ENCODE assay signal across 8 mouse cellular contexts in genomic region chr7:100029307-100029706, GRCm38 (mm10). TPM values are rescaled to one million over a fixed set of nuclear protein-coding genes. Genes with fewer than 3 reads are reported as not detected.
DNase-seq lines count a peak whose midpoint lies in the region; ATAC-seq and TF ChIP-seq lines count a peak whose summit lies in the region.
"Had no signal": no experiment of that assay in that cellular context is flagged by ENCODE, and none has a peak within 500 bp of the region (broad histone marks: within the 10 kb centered on the region; RNA-seq: fewer than 3 reads in every experiment).

No protein-coding gene starts in this region.

- H3K27me3 ChIP-seq in G1E (ENCODE audit: insufficient read depth, low read length) = peaks cover 47% of the 10 kb centered on the region

- H3K36me3 ChIP-seq in G1E (replicated peaks) = no peaks in the 10 kb centered on the region
- H3K36me3 ChIP-seq: liver, embryonic 15.5 days had no signal

- peak; percentile 90 for TF ChIP-seq CTCF in G1E (IDR thresholded peaks at IDR 0.05; ENCODE audit: low read depth, low read length)

- H3K9me3 ChIP-seq in G1E (replicated peaks) = no peaks in the 10 kb centered on the region
- H3K9me3 ChIP-seq: liver, embryonic 15.5 days had no signal

- H3K4me3 ChIP-seq in G1E (ENCODE audit: low read depth, low read length) = no peak overlapping the region
- H3K4me3 ChIP-seq: liver, embryonic 15.5 days had no signal

- H3K4me1 ChIP-seq in G1E (ENCODE audit: insufficient read depth, low read depth, low read length) = no peaks in the 10 kb centered on the region
- H3K4me1 ChIP-seq: liver, embryonic 15.5 days had no signal

- intact Hi-C loops in heart, postnatal 36 days (cut with DNase I) = no loop called here

- no peak for ATAC-seq in G1E (ENCODE audit: extremely low read depth, insufficient number of reproducible peaks, low FRiP score, poor library complexity, severe bottlenecking)
- ATAC-seq in neutrophil, adult 5-6 weeks (ENCODE audit: extremely low read depth, insufficient number of reproducible peaks, low FRiP score, poor library complexity, severe bottlenecking) = 0 out of 2 replicates have a peak, but pooled peaks have one; percentile 33

- peak; percentile 61 to 65 for DNase-seq in kidney, postnatal 4 days
- no peak for DNase-seq in kidney, adult 8-10 months
- DNase-seq in G1E (ENCODE audit: low spot score) = no peak
- DNase-seq in embryo, embryonic 10 days (ENCODE audit: low spot score) = peak; percentile 68
- DNase-seq in layer of hippocampus, adult 9-11 months = no peak
- no peak for DNase-seq in heart, postnatal 36 days

RNA-seq across cellular contexts. Expression of gene Chrdl2, which starts 23.3 kb away (rescaled TPM):
- total RNA-seq in G1E (2014; fragmentation: Nextera tagmentation) (not detected in 2 replicates), G1E (2017) (0.05 TPM in 1 of 2 replicates, not detected in the other)
- not detected in 2 replicates for polyA plus RNA-seq in G1E (2012)
- not detected in 2 replicates for total RNA-seq in neutrophil, adult 5-6 weeks (2017)
- total RNA-seq in heart, postnatal 36 days (2021) = under 1 TPM in 1 of 2 experiments, not detected in 1; 0.38 TPM
- polyA plus RNA-seq: liver, embryonic 15.5 days had no signal

RNA-seq across cellular contexts. Expression of gene Rnf169, which starts 49.1 kb away (rescaled TPM):
- total RNA-seq in G1E (2014; fragmentation: Nextera tagmentation) (30.4 TPM in 2 replicates), G1E (2017) (13.5 and 13.8 TPM in 2 replicates)
- polyA plus RNA-seq in G1E (2012) = 4.1 and 4.8 TPM in 2 replicates
- 50.6 and 66.2 TPM in 2 replicates for total RNA-seq in neutrophil, adult 5-6 weeks (2017)
- 10 to 100 TPM in 1 of 2 experiments, 1 to 10 TPM in 1; 9.0 to 10.8 TPM for total RNA-seq in heart, postnatal 36 days (2021)

Comparison
In these comparisons a context has a peak if more than half of its experiments do, and no peak if none do; other contexts are left out.
1. DNase-seq: peak in kidney, postnatal 4 days (2 of 2) and embryo, embryonic 10 days (single experiment); none in kidney, adult 8-10 months (0 of 2), G1E (single experiment), layer of hippocampus, adult 9-11 months (single experiment) and heart, postnatal 36 days (0 of 2).